In genomic region chr11:87987861-87988260, GRCm38 (mm10) we compare ENCODE assay signal across 8 mouse cellular contexts. TPM values are rescaled to one million over a fixed set of nuclear protein-coding genes. Genes with fewer than 3 reads are reported as not detected.
DNase-seq lines count a peak whose midpoint lies in the region; ATAC-seq and TF ChIP-seq lines count a peak whose summit lies in the region.

No protein-coding gene starts in this region.

- TF ChIP-seq CTCF in lung, adult 2 months (IDR thresholded peaks at IDR 0.05; ENCODE audit: insufficient read depth, low read length), result no peak
- no peak for TF ChIP-seq CTCF in intestine, postnatal 0 days (IDR thresholded peaks at IDR 0.05; ENCODE audit: low read depth)

- H3K27me3 ChIP-seq in embryonic facial prominence, embryonic 15.5 days, result no peaks in the 10 kb centered on the region
- no peaks in the 10 kb centered on the region for H3K27me3 ChIP-seq in intestine, postnatal 0 days (replicated peaks; ENCODE audit: control insufficient read depth, insufficient read depth, low read length)
- H3K27me3 ChIP-seq in neural tube, embryonic 14.5 days (ENCODE audit: control insufficient read depth, insufficient read depth, low read length), result no peaks in the 10 kb centered on the region

- H3K9ac ChIP-seq in embryonic facial prominence, embryonic 15.5 days, result peak overlapping the region; percentile 24; the same call in 1 of the 2 replicates
- peak overlapping the region; percentile 97 for H3K9ac ChIP-seq in intestine, postnatal 0 days (ENCODE audit: low read depth, low read length)
- no peak overlapping the region; the same call in 1 of the 2 replicates for H3K9ac ChIP-seq in neural tube, embryonic 14.5 days (replicated peaks; ENCODE audit: low read depth, low read length)

- TF ChIP-seq POLR2A in lung, adult 2 months (IDR thresholded peaks at IDR 0.05; ENCODE audit: borderline replicate concordance, extremely low read depth, low read depth, low read length), result no peak

- WGBS in lung, adult 2 months, result 60% methylated on average over 11 of the region's 11 CpGs
- 68% methylated on average over 11 of the region's 11 CpGs for WGBS in embryonic facial prominence, embryonic 15.5 days
- WGBS in intestine, postnatal 0 days, result 67% methylated on average over 11 of the region's 11 CpGs
- WGBS in neural tube, embryonic 14.5 days, result 58% methylated on average over 11 of the region's 11 CpGs

- H3K4me3 ChIP-seq in lung, adult 2 months (replicated peaks; ENCODE audit: extremely low read depth, low read depth, low read length), result peak overlapping the region; percentile 92
- peak overlapping the region; percentile 98 for H3K4me3 ChIP-seq in embryonic facial prominence, embryonic 15.5 days (replicated peaks)
- peak overlapping the region; percentile 96 for H3K4me3 ChIP-seq in intestine, postnatal 0 days (ENCODE audit: low read depth, low read length)
- H3K4me3 ChIP-seq in neural tube, embryonic 14.5 days (ENCODE audit: low read depth, low read length), result peak overlapping the region; percentile 99

- peak; percentile 6; the same call in 1 of the 2 replicates for ATAC-seq in embryonic facial prominence, embryonic 15.5 days (ENCODE audit: insufficient number of reproducible peaks, low FRiP score, low TSS enrichment, low read depth)
- no peak for ATAC-seq in intestine, postnatal 0 days
- ATAC-seq in neural tube, embryonic 14.5 days (ENCODE audit: low read depth), result no peak; the same call in 1 of the 2 replicates

- peak overlapping the region; percentile 73 for H3K4me2 ChIP-seq in embryonic facial prominence, embryonic 15.5 days (replicated peaks)
- peak overlapping the region; percentile 82 for H3K4me2 ChIP-seq in intestine, postnatal 0 days (replicated peaks; ENCODE audit: low read depth)
- peak overlapping the region; percentile 47 for H3K4me2 ChIP-seq in neural tube, embryonic 14.5 days (ENCODE audit: low read depth, low read length)

- H3K36me3 ChIP-seq in embryonic facial prominence, embryonic 15.5 days, result peaks cover 12% of the 10 kb centered on the region
- peaks cover 10% of the 10 kb centered on the region for H3K36me3 ChIP-seq in intestine, postnatal 0 days (ENCODE audit: control insufficient read depth, insufficient read depth)
- peaks cover 10% of the 10 kb centered on the region for H3K36me3 ChIP-seq in neural tube, embryonic 14.5 days (ENCODE audit: control insufficient read depth, insufficient read depth, low read length)

- no peaks in the 10 kb centered on the region for H3K9me3 ChIP-seq in embryonic facial prominence, embryonic 15.5 days (replicated peaks)
- H3K9me3 ChIP-seq in intestine, postnatal 0 days (ENCODE audit: control insufficient read depth), result no peaks in the 10 kb centered on the region
- H3K9me3 ChIP-seq in neural tube, embryonic 14.5 days (ENCODE audit: control insufficient read depth, low read length), result no peaks in the 10 kb centered on the region

- no peak for DNase-seq in lung, adult 2 months
- no peak for DNase-seq in lung, postnatal 10 days
- DNase-seq in frontal cortex, adult 2 months (ENCODE audit: extremely low spot score in 1 of 2, low spot score in 1 of 2), result no peak
- DNase-seq in adrenal gland, postnatal 25 days, result no peak
- no peak for DNase-seq in right cerebral cortex, adult 2 months (ENCODE audit: low spot score in 2 of 2)

- peak overlapping the region; percentile 90 for H3K27ac ChIP-seq in embryonic facial prominence, embryonic 15.5 days (replicated peaks)
- H3K27ac ChIP-seq in intestine, postnatal 0 days (ENCODE audit: low read depth, low read length), result 0 out of 2 replicates have a peak overlapping the region, but pooled peaks have one; percentile 99
- H3K27ac ChIP-seq in neural tube, embryonic 14.5 days (ENCODE audit: low read depth, low read length), result peak overlapping the region; percentile 86

- H3K4me1 ChIP-seq in lung, adult 2 months (ENCODE audit: control insufficient read depth, insufficient read depth, low read length), result peaks cover 5% of the 10 kb centered on the region
- peaks cover 30% of the 10 kb centered on the region for H3K4me1 ChIP-seq in embryonic facial prominence, embryonic 15.5 days
- 0 out of 2 replicates have a peak, but pooled peaks cover 2% of the 10 kb centered on the region for H3K4me1 ChIP-seq in intestine, postnatal 0 days (replicated peaks; ENCODE audit: control insufficient read depth, insufficient read depth, low read length)
- H3K4me1 ChIP-seq in neural tube, embryonic 14.5 days (ENCODE audit: control insufficient read depth, insufficient read depth, low read length), result peaks cover 26% of the 10 kb centered on the region

RNA-seq across cellular contexts. Expression of gene Dynll2, which starts 0.5 kb away (rescaled TPM):
- polyA plus RNA-seq in lung, adult 2 months (2012; rRNA removed), result 91.2 and 105 TPM in 2 replicates
- 19.5 and 22.4 TPM in 2 replicates for polyA plus RNA-seq in embryonic facial prominence, embryonic 15.5 days (2015; fragmentation: Nextera tagmentation; extraction: Ambion mirVana)
- polyA plus RNA-seq in intestine, postnatal 0 days (2015; fragmentation: Nextera tagmentation; extraction: Ambion mirVana), result 52.4 and 57.4 TPM in 2 replicates
- 30.5 and 37.9 TPM in 2 replicates for polyA plus RNA-seq in neural tube, embryonic 14.5 days (2014; fragmentation: Nextera tagmentation; extraction: Ambion mirVana)
- polyA plus RNA-seq in frontal cortex, adult 2 months (2012; rRNA removed), result 344 and 374 TPM in 2 replicates
- 213 TPM in 2 replicates for total RNA-seq in adrenal gland, postnatal 25 days (2021)

RNA-seq across cellular contexts. Expression of gene Srsf1, which starts 59.3 kb away (rescaled TPM):
- polyA plus RNA-seq in lung, adult 2 months (2012; rRNA removed), result 76.5 and 93.4 TPM in 2 replicates
- 269 and 279 TPM in 2 replicates for polyA plus RNA-seq in embryonic facial prominence, embryonic 15.5 days (2015; fragmentation: Nextera tagmentation; extraction: Ambion mirVana)
- 70.7 and 73.2 TPM in 2 replicates for polyA plus RNA-seq in intestine, postnatal 0 days (2015; fragmentation: Nextera tagmentation; extraction: Ambion mirVana)
- 235 and 280 TPM in 2 replicates for polyA plus RNA-seq in neural tube, embryonic 14.5 days (2014; fragmentation: Nextera tagmentation; extraction: Ambion mirVana)
- polyA plus RNA-seq in frontal cortex, adult 2 months (2012; rRNA removed), result 337 and 338 TPM in 2 replicates
- 226 and 298 TPM in 2 replicates for total RNA-seq in adrenal gland, postnatal 25 days (2021)
